Mouse (Mus musculus): ENCODE results near the gene Rxfp2. TPM values are rescaled to one million over a fixed set of nuclear protein-coding genes. Genes with fewer than 3 reads are reported as not detected.

Rxfp2 gene
- total and polyA plus RNA-seq, 3 experiments: not detected

- dilution Hi-C loops (cut with MboI; ENCODE audit: extremely low pct_ligation_motif_present, extremely low pct_unique_long_range_greater_than_20kb, low sequenced_read_pairs): no loop called here
- H3K79me2 ChIP-seq (replicated peaks; ENCODE audit: control insufficient read depth, extremely low read depth, insufficient read depth, poor library complexity, severe bottlenecking): no peaks in the 10 kb centered on the region
- no peak for TF ChIP-seq CHD1 (IDR thresholded peaks at IDR 0.05; ENCODE audit: low read depth, low read length)
- TF ChIP-seq GABPA (IDR thresholded peaks at IDR 0.05; ENCODE audit: insufficient replicate concordance, low read depth, low read length): no peak
- no peak for TF ChIP-seq PAX5 (IDR thresholded peaks at IDR 0.05; ENCODE audit: low read length)
- no peak for TF ChIP-seq USF2 (conservative IDR thresholded peaks at IDR 0.05; ENCODE audit: low read depth, low read length)
- no peak for TF ChIP-seq MYC (IDR thresholded peaks at IDR 0.05; ENCODE audit: low read depth, low read length)
- TF ChIP-seq RCOR1 (conservative IDR thresholded peaks at IDR 0.05; ENCODE audit: low read depth, low read length): no peak
- TF ChIP-seq E2F4 (IDR thresholded peaks at IDR 0.05; ENCODE audit: insufficient replicate concordance, low read depth, low read length): no peak
- TF ChIP-seq ZMIZ1 (IDR thresholded peaks at IDR 0.05; ENCODE audit: low read depth, low read length): no peak
Measured at GRCm38 (mm10) chr5:149983621-149984020, 34.9 kb upstream of the Rxfp2 start.

GRCm38 (mm10) chr5:149994578-149994977, 23.9 kb upstream of the Rxfp2 start:
- Histone ChIP-seq H3K9me3 (replicated peaks; ENCODE audit: low read length) (peaks cover 67% of the 10 kb centered on the region), H3K4me1 (ENCODE audit: control insufficient read depth in 1 of 2, insufficient read depth in 2 of 2) (no peaks in the 10 kb centered on the region)
- dilution Hi-C loops (cut with MboI; ENCODE audit: extremely low pct_ligation_motif_present, extremely low pct_unique_long_range_greater_than_20kb, low sequenced_read_pairs): no loop called here

More at GRCm38 (mm10) chr5:149983621-149984020, 34.9 kb upstream of the Rxfp2 start:
- peaks cover 50% of the 10 kb centered on the region for H3K9me3 ChIP-seq (replicated peaks; ENCODE audit: low read length)
- no peak overlapping the region for H3K4me2 ChIP-seq (ENCODE audit: insufficient read depth, low read depth, poor library complexity, severe bottlenecking)
- H3K27ac ChIP-seq (ENCODE audit: insufficient read depth, low read depth): no peak overlapping the region
- no peaks in the 10 kb centered on the region for H3K36me3 ChIP-seq (replicated peaks in 1 of 2; ENCODE audit: control insufficient read depth in 1 of 2, insufficient read depth in 1 of 2, low read length in 1 of 2)
- no peaks in the 10 kb centered on the region for H3K4me1 ChIP-seq (ENCODE audit: control insufficient read depth in 1 of 2, insufficient read depth in 2 of 2)
- DNase-seq (ENCODE audit: extremely low read depth): no peak
- no peak overlapping the region for H3K9ac ChIP-seq (ENCODE audit: insufficient read depth, low read depth)
- in situ Hi-C loops (cut with MboI; ENCODE audit: low pct_ligation_motif_present, low pct_unique_long_range_greater_than_20kb, low sequenced_read_pairs): no loop called here
- no peak overlapping the region for H3K4me3 ChIP-seq (replicated peaks in 1 of 3; ENCODE audit: low read depth in 2 of 3, low read length in 2 of 3, poor library complexity in 1 of 3)
- H3K27me3 ChIP-seq (replicated peaks): no peaks in the 10 kb centered on the region

GRCm38 (mm10) chr5:149996614-149997013, 21.9 kb upstream of the Rxfp2 start:
- H3K79me2 ChIP-seq (replicated peaks; ENCODE audit: control insufficient read depth, extremely low read depth, insufficient read depth, poor library complexity, severe bottlenecking): no peaks in the 10 kb centered on the region
- peaks cover 53% of the 10 kb centered on the region for H3K9me3 ChIP-seq (replicated peaks; ENCODE audit: low read length)
- no peak overlapping the region for H3K4me2 ChIP-seq (ENCODE audit: insufficient read depth, low read depth, poor library complexity, severe bottlenecking)
- dilution Hi-C loops (cut with MboI; ENCODE audit: extremely low pct_ligation_motif_present, extremely low pct_unique_long_range_greater_than_20kb, low sequenced_read_pairs): no loop called here
- in situ Hi-C loops (cut with MboI; ENCODE audit: low pct_ligation_motif_present, low pct_unique_long_range_greater_than_20kb, low sequenced_read_pairs): no loop called here
- no peak overlapping the region for H3K27ac ChIP-seq (ENCODE audit: insufficient read depth, low read depth)
- TF ChIP-seq KAT2A (IDR thresholded peaks at IDR 0.05; ENCODE audit: insufficient replicate concordance, low read length) (no peak), NRF1 (IDR thresholded peaks at IDR 0.05; ENCODE audit: low read depth, low read length) (no peak), MYC (IDR thresholded peaks at IDR 0.05; ENCODE audit: low read depth, low read length) (no peak), MAFK (IDR thresholded peaks at IDR 0.05; ENCODE audit: insufficient replicate concordance, low read length) (no peak)
- DNase-seq (ENCODE audit: extremely low read depth): no peak
- H3K9ac ChIP-seq (ENCODE audit: insufficient read depth, low read depth): no peak overlapping the region
- no peaks in the 10 kb centered on the region for H3K36me3 ChIP-seq (replicated peaks in 1 of 2; ENCODE audit: control insufficient read depth in 1 of 2, insufficient read depth in 1 of 2, low read length in 1 of 2)
- no peaks in the 10 kb centered on the region for H3K27me3 ChIP-seq (replicated peaks)
- no peak overlapping the region for H3K4me3 ChIP-seq (replicated peaks in 1 of 3; ENCODE audit: low read depth in 2 of 3, low read length in 2 of 3, poor library complexity in 1 of 3)
- H3K4me1 ChIP-seq (ENCODE audit: control insufficient read depth in 1 of 2, insufficient read depth in 2 of 2): no peaks in the 10 kb centered on the region

More at GRCm38 (mm10) chr5:149994578-149994977, 23.9 kb upstream of the Rxfp2 start:
- Histone ChIP-seq H3K79me2 (replicated peaks; ENCODE audit: control insufficient read depth, extremely low read depth, insufficient read depth, poor library complexity, severe bottlenecking) (no peaks in the 10 kb centered on the region), H3K27me3 (replicated peaks) (no peaks in the 10 kb centered on the region), H3K27ac (ENCODE audit: insufficient read depth, low read depth) (no peak overlapping the region), H3K4me3 (replicated peaks in 1 of 3; ENCODE audit: low read depth in 2 of 3, low read length in 2 of 3, poor library complexity in 1 of 3) (no peak overlapping the region), H3K9ac (ENCODE audit: insufficient read depth, low read depth) (no peak overlapping the region), H3K4me2 (ENCODE audit: insufficient read depth, low read depth, poor library complexity, severe bottlenecking) (no peak overlapping the region), H3K36me3 (replicated peaks in 1 of 2; ENCODE audit: control insufficient read depth in 1 of 2, insufficient read depth in 1 of 2, low read length in 1 of 2) (no peaks in the 10 kb centered on the region)
- TF ChIP-seq USF1 (IDR thresholded peaks at IDR 0.05; ENCODE audit: low read depth, low read length) (no peak), ZNF384 (IDR thresholded peaks at IDR 0.05; ENCODE audit: low read depth, low read length) (no peak)
- DNase-seq (ENCODE audit: extremely low read depth): no peak
- in situ Hi-C loops (cut with MboI; ENCODE audit: low pct_ligation_motif_present, low pct_unique_long_range_greater_than_20kb, low sequenced_read_pairs): no loop called here
